Mouse (Mus musculus) inflammation-experienced regulatory T-cells, adult 16 weeks (primary cell): Measurements from ENCODE around the gene Tedc2. TPM values are rescaled to one million over a fixed set of nuclear protein-coding genes. Genes with fewer than 3 reads are reported as not detected.

ENCODE experiments used
- polyA plus RNA-seq: library from polyadenylated mRNA; unstranded; fragments of 100-300 nt; shearing (Covaris generic); gene quantifications from one replicate; pipeline ENCODE4 v1.2.1, GENCODE M21; 2017

Gene Tedc2
- polyA plus RNA-seq: 6.0 TPM

GRCm38 (mm10) chr17:24220435-24221411 lies at the start of gene Tedc2:
TSS of gene Tedc2 (minus strand) at chr17:24220851.

DNA sequence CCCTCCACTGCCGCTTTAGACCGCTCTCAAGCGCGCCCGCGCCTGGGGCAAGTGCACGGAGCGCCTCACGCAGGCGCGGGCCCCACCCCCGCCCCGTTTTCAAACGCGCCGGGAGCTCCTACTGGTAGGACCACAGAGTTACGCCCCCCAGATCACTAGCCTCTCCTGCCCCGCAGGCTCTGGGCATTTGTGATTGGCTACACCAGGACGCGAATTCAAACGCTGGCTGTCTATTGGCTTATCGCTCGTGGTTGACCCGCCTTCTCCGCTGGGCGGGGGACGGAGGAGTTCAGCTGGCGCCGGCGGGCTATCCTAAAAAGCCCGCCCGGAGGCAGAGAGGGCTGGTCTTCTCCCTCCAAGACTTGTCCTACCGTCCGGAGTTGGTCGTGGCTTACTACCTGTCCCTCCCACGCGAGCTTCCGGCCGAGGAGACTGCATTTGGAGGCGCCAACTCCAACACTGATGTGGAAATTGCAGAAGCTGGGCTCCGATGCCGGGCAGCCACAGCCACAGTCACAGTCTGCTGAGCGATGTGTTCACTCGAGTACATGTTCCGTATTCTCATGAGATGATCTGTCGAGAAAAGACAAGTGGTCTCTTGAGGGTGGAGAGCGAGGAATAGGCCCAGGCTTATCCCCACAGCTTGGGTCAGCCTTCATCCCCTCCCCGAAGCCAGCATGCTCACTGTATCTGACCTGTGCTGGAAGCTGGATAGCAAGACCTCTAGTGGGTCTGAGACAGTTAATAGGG lies 30.8 kb upstream of the Tedc2 start, which contains the start of gene Ccnf:
TSS of gene Ccnf (minus strand) at position 165 of the 750 bp plus-strand sequence.

GRCm38 (mm10) chr17:24209043-24209915 lies 11.4 kb downstream of the Tedc2 start, which contains the start of gene Ntn3:
TSS of gene Ntn3 (minus strand) at chr17:24209531.

GRCm38 (mm10) chr17:24205284-24205888 lies 15.3 kb downstream of the Tedc2 start, which contains the start of gene Tbc1d24:
TSS of gene Tbc1d24 (minus strand) at chr17:24205562.

DNA sequence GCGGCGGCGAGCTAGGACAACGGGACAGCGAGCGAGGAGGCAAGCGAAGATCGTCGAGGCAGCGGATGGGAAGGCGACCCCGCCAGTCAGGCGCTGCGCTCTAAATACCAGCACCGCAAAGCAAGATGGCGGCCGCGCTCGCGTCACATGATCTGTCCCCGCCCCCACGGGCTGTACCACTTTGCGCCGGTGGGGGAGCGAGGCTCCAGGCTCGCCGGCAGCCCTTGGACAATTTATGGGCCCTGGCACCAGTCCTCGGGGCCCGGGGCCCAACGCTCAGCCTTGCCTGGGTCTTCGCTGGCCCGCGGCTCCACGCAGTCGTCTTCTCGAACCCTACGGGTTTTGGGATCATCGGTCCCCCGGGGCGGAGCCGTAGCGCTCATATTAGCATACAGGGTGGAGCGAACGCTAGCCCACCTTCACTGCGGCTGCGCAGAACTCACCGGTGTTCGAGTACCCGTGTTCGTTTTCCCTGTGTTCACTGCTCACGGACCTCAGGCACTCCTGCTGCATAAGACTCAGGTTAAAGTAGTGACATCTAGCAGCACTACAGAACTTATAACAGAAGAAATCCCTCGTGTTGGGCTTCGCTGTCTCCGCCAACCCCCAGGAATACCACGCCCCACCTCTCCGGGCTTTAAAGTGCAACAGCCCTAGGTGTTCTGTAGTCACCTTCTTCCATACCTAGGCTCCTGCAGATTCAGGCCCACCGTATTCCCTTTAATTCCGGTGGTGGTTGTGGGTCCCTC lies 51.2 kb downstream of the Tedc2 start, which contains the start of gene Atp6v0c:
TSS of gene Atp6v0c (minus strand) at position 386 of the 749 bp plus-strand sequence.

Other genes starting within 250 kb of the Tedc2 start
- gene Prss30, start 240.3 kb downstream of the Tedc2 start, polyA plus RNA-seq: 0.26 TPM
- gene Prss22, start 222.8 kb downstream of the Tedc2 start, polyA plus RNA-seq: not detected
- gene Prss27, start 182.7 kb downstream of the Tedc2 start, polyA plus RNA-seq: 0.55 TPM
- gene Kctd5, start 147.4 kb downstream of the Tedc2 start, polyA plus RNA-seq: 12.9 TPM
- gene Pdpk1, start 69.9 kb downstream of the Tedc2 start, polyA plus RNA-seq: 57.8 TPM
- gene Amdhd2, start 57.1 kb downstream of the Tedc2 start, polyA plus RNA-seq: 43.3 TPM
- 350 TPM for gene Atp6v0c, start 51.1 kb downstream of the Tedc2 start, polyA plus RNA-seq
- 0.80 TPM for gene Tbc1d24, start 15.3 kb downstream of the Tedc2 start, polyA plus RNA-seq
- 0.06 TPM for gene Ntn3, start 11.3 kb downstream of the Tedc2 start, polyA plus RNA-seq
- gene Ccnf, start 30.6 kb upstream of the Tedc2 start, polyA plus RNA-seq: 5.1 TPM
- not detected for gene Abca17, start 130.2 kb upstream of the Tedc2 start, polyA plus RNA-seq
- 42.8 TPM for gene Abca3, start 131.1 kb upstream of the Tedc2 start, polyA plus RNA-seq
- gene Rnps1, start 193.7 kb upstream of the Tedc2 start, polyA plus RNA-seq: 211 TPM
- gene Eci1, start 205.8 kb upstream of the Tedc2 start, polyA plus RNA-seq: 95.3 TPM
- gene Dnase1l2, start 222.3 kb upstream of the Tedc2 start, polyA plus RNA-seq: 6.8 TPM
- 91.5 TPM for gene E4f1, start 249.5 kb upstream of the Tedc2 start, polyA plus RNA-seq
- gene Pgp, start 249.5 kb upstream of the Tedc2 start, polyA plus RNA-seq: 5.3 TPM